8 mouse cellular contexts compared by ENCODE assay signal in the genomic region with DNA sequence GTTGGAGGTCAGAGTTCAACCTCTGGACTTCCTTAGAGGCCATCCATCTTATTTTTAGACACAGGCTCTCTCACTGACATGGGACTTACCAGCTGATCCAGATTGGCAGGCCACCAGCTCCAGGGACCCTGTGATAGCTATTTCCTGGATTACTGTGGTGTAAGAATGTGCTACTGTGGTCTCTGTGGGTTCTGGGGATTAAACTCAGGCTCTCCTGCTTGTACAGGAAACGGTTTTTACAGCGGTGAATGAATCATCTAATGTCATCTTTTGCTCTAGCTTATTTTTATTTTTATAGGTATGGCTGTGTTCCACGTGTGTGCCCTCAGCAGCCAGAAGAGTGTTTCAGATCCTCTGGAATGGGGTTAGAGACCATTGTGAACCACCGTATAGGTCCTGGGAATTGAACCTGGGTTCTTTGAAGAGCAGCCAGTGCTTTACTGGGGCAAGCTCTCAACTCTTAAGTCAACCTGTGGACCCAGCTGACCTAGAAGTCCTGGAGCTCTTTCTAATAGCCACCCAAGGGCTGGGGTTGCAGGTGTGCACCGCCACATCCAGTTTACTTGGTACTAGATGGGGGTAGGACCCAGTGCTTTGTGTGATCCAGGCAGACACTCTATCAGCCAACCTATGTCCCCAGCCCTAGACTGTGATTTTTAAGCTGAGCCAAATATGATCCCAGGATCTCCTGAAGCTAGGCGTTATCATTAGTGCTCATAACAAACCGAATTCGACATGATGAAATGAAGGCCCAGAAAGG.
DNase-seq lines count a peak whose midpoint lies in the region; ATAC-seq and TF ChIP-seq lines count a peak whose summit lies in the region.

No protein-coding gene starts in this region.

- WGBS in cerebellum, adult 2 months = 55% methylated on average over 8 of the region's 8 CpGs
- 54% methylated on average over 8 of the region's 8 CpGs for WGBS in heart, embryonic 15.5 days
- 61% methylated on average over 8 of the region's 8 CpGs for WGBS in limb, embryonic 14.5 days

- no peaks in the 10 kb centered on the region for H3K36me3 ChIP-seq in heart, embryonic 15.5 days
- no peaks in the 10 kb centered on the region for H3K36me3 ChIP-seq in limb, embryonic 14.5 days (ENCODE audit: control insufficient read depth, insufficient read depth, low read length)

- no peaks in the 10 kb centered on the region for H3K9me3 ChIP-seq in heart, embryonic 15.5 days (replicated peaks)
- H3K9me3 ChIP-seq in limb, embryonic 14.5 days (ENCODE audit: control insufficient read depth, low read length) = no peaks in the 10 kb centered on the region

- H3K27ac ChIP-seq in cerebellum, adult 2 months (ENCODE audit: insufficient read depth, low read length) = peak overlapping the region; percentile 44
- H3K27ac ChIP-seq in heart, embryonic 15.5 days = peak overlapping the region; percentile 87
- H3K27ac ChIP-seq in limb, embryonic 14.5 days (replicated peaks; ENCODE audit: low read depth, low read length) = peak overlapping the region; percentile 22; the same call in 1 of the 2 replicates

- H3K4me2 ChIP-seq in heart, embryonic 15.5 days = peak overlapping the region; percentile 37; the same call in 1 of the 2 replicates
- no peak overlapping the region for H3K4me2 ChIP-seq in limb, embryonic 14.5 days (replicated peaks; ENCODE audit: low read depth, low read length, severe bottlenecking)

- TF ChIP-seq POLR2A in cerebellum, adult 2 months (IDR thresholded peaks at IDR 0.05; ENCODE audit: borderline replicate concordance, insufficient read depth, low read length) = no peak
- no peak for TF ChIP-seq POLR2A in limb, embryonic 14.5 days (IDR thresholded peaks at IDR 0.05; ENCODE audit: borderline replicate concordance, extremely low read depth, insufficient read depth, insufficient read length)

- no peaks in the 10 kb centered on the region for H3K27me3 ChIP-seq in cerebellum, adult 2 months (ENCODE audit: control insufficient read depth, insufficient read depth, low read length)
- no peaks in the 10 kb centered on the region for H3K27me3 ChIP-seq in heart, embryonic 15.5 days
- H3K27me3 ChIP-seq in limb, embryonic 14.5 days (ENCODE audit: control insufficient read depth, insufficient read depth, low read length) = no peaks in the 10 kb centered on the region

- TF ChIP-seq CTCF in cerebellum, adult 2 months (IDR thresholded peaks at IDR 0.05; ENCODE audit: borderline replicate concordance, insufficient read depth, low read depth, low read length) = no peak

- peaks cover 61% of the 10 kb centered on the region for H3K4me1 ChIP-seq in cerebellum, adult 2 months (ENCODE audit: control insufficient read depth, insufficient read depth, low read length)
- peaks cover 61% of the 10 kb centered on the region for H3K4me1 ChIP-seq in heart, embryonic 15.5 days (replicated peaks)
- peaks cover 16% of the 10 kb centered on the region for H3K4me1 ChIP-seq in limb, embryonic 14.5 days (ENCODE audit: control insufficient read depth, insufficient read depth, low read length)

- no peak for DNase-seq in cerebellum, adult 2 months
- no peak for DNase-seq in cerebellum, postnatal 25 days
- DNase-seq in 3T3-L1 (ENCODE audit: low read depth, low spot score) = peak; percentile 91
- DNase-seq in limb, embryonic 14.5 days (ENCODE audit: low spot score) = peak; percentile 18
- no peak for DNase-seq in right cerebral cortex, postnatal 36 days (ENCODE audit: low spot score in 2 of 2)
- no peak for DNase-seq in layer of hippocampus, postnatal 36 days
- DNase-seq in adrenal gland, adult 2 months = no peak

- H3K9ac ChIP-seq in heart, embryonic 15.5 days = no peak overlapping the region
- no peak overlapping the region for H3K9ac ChIP-seq in limb, embryonic 14.5 days (ENCODE audit: low read depth, low read length, severe bottlenecking)

- H3K4me3 ChIP-seq in cerebellum, adult 2 months (replicated peaks; ENCODE audit: insufficient read depth, low read depth, low read length) = no peak overlapping the region
- H3K4me3 ChIP-seq in heart, embryonic 15.5 days = no peak overlapping the region
- H3K4me3 ChIP-seq in limb, embryonic 14.5 days (replicated peaks; ENCODE audit: low read length) = no peak overlapping the region

- ATAC-seq in heart, embryonic 15.5 days (replicated peaks; ENCODE audit: insufficient number of reproducible peaks, insufficient read depth, low FRiP score, low read depth) = 0 out of 2 replicates have a peak, but pooled peaks have one; percentile 29
- ATAC-seq in limb, embryonic 14.5 days (ENCODE audit: low FRiP score, low read depth) = no peak

Comparison
In these comparisons a context has a peak if more than half of its experiments do, and no peak if none do; other contexts are left out.
1. DNase-seq: peak in 3T3-L1 (single experiment) and limb, embryonic 14.5 days (single experiment); none in cerebellum, adult 2 months (0 of 2), cerebellum, postnatal 25 days (0 of 2), right cerebral cortex, postnatal 36 days (0 of 2), layer of hippocampus, postnatal 36 days (0 of 2) and adrenal gland, adult 2 months (single experiment).
2. H3K27ac ChIP-seq: peak in every context shown above with its lines; median percentile 87 in heart, embryonic 15.5 days; 44 in cerebellum, adult 2 months; 22 in limb, embryonic 14.5 days.